Mouse (Mus musculus) kidney, adult 2 months (tissue): ENCODE results near the gene Rnf214. TPM values are rescaled to one million over a fixed set of nuclear protein-coding genes. Genes with fewer than 3 reads are reported as not detected.

ENCODE experiments used
- DNase-seq: peaks from one replicate; pipeline ENCODE4 v3.0.0; 2021
- H3K27ac ChIP-seq: fragments of 200-500 bp; 2 replicates; pipeline ENCODE4 v1.5.1; 2012; ENCODE audit warnings: low read depth, low read length, control low read depth, inconsistent platforms; ENCODE audit not compliant: insufficient read depth
- H3K27me3 ChIP-seq: fragments of 200-500 bp; replicated peaks from 2 replicates; pipeline ENCODE4 v1.6.1; 2012; ENCODE audit warnings: mild to moderate bottlenecking, moderate library complexity, low read length, inconsistent platforms; ENCODE audit not compliant: control insufficient read depth, insufficient read depth
- H3K36me3 ChIP-seq: fragments of 200-500 bp; 2 replicates; pipeline ENCODE4 v1.6.1; 2012; ENCODE audit warnings: mild to moderate bottlenecking, moderate library complexity, low read length, inconsistent platforms; ENCODE audit not compliant: control insufficient read depth, insufficient read depth
- H3K4me1 ChIP-seq: fragments of 200-500 bp; 2 replicates; pipeline ENCODE4 v1.6.1; 2011; ENCODE audit warnings: low read length; ENCODE audit not compliant: control insufficient read depth, insufficient read depth
- H3K4me3 ChIP-seq: fragments of 200-500 bp; 2 replicates; pipeline ENCODE4 v1.5.1; 2011; ENCODE audit warnings: mild to moderate bottlenecking, low read depth, low read length, control low read depth; ENCODE audit not compliant: insufficient read depth
- CTCF ChIP-seq: fragments of 200-500 bp; conservative IDR thresholded peaks from 2 replicates; pipeline ENCODE4 v1.5.1; 2011; ENCODE audit warnings: low read depth, mild to moderate bottlenecking, control low read depth, low read length, moderate library complexity, mixed read lengths; ENCODE audit not compliant: insufficient read depth, insufficient read length
- POLR2A ChIP-seq: fragments of 200-500 bp; IDR thresholded peaks from one replicate; pipeline ENCODE4 v1.6.1; 2011; ENCODE audit warnings: low read depth, low read length, control low read depth
- WGBS: fragments of 180-500 bp; shearing (Covaris S2); methylation state at CpG from one replicate; pipeline ENCODE4 v1.1.7; 2018; 5-methylcytosine and 5-hydroxymethylcytosine counted together
- polyA plus RNA-seq: library from polyadenylated mRNA; depleted of rRNA; stranded (reverse); fragments of >200 nt; gene quantifications from 2 replicates; pipeline ENCODE4 v1.2.3, GENCODE M21; 2012; rRNA removed

The Rnf214 gene
- 17.0 and 20.7 TPM in 2 replicates for polyA plus RNA-seq

DNA sequence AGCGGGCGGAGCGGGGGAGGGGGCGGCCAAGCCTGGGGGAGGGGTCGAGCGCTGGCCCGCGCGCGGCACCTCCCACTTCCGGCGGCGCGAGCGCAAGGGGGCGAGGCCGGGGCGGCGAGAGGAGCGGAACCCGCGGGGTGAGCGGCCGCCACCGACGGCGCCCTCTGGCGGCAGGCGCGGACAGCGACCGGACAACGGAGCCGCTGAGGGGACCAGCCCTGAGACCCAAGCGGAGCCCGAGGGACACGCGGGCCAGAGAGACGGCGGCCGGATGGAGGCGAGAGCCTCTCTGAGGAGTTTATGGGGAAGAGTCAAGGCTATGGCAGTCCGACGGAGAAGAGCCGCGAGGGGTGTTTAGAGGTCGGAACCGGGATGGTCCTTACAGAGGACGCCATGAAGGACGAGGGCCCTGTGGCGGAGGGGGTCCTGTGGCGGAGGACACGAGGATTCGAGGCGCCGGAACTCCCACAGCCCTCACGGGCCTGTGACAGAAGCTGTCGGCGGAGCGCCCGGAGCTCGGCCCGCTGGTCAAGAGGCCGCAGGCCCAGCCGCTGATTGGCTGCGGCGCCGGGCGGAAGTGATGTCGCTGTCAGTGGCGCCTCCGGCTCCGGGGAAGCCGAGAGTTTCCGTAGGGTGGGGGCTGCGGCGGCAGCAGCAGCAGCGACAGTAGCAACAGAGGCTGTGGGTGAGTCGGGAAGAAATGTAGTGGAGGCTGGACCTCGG lies at the start of gene Rnf214, which contains the start of gene Pcsk7:
TSS of gene Rnf214 (minus strand) at position 557 of the 723 bp plus-strand sequence.
TSS of gene Pcsk7 (plus strand) at position 143 of the 723 bp plus-strand sequence.
- Histone ChIP-seq H3K4me3 (peak within 1 kb of the TSS; percentile 81), H3K36me3 (no peaks in the 10 kb centered on the region; the same call in 1 of the 2 replicates), H3K27ac (peak within 1 kb of the TSS; percentile 100), H3K4me1 (peaks cover 14% of the 10 kb centered on the region; the same call in 1 of the 2 replicates), H3K27me3 (no peaks in the 10 kb centered on the region)
- WGBS, result under 1% methylated on average over 79 of the region's 80 CpGs
- TF ChIP-seq POLR2A (peak; percentile 27), CTCF (peak; percentile 68)
- DNase-seq, result peak; percentile 95

DNA sequence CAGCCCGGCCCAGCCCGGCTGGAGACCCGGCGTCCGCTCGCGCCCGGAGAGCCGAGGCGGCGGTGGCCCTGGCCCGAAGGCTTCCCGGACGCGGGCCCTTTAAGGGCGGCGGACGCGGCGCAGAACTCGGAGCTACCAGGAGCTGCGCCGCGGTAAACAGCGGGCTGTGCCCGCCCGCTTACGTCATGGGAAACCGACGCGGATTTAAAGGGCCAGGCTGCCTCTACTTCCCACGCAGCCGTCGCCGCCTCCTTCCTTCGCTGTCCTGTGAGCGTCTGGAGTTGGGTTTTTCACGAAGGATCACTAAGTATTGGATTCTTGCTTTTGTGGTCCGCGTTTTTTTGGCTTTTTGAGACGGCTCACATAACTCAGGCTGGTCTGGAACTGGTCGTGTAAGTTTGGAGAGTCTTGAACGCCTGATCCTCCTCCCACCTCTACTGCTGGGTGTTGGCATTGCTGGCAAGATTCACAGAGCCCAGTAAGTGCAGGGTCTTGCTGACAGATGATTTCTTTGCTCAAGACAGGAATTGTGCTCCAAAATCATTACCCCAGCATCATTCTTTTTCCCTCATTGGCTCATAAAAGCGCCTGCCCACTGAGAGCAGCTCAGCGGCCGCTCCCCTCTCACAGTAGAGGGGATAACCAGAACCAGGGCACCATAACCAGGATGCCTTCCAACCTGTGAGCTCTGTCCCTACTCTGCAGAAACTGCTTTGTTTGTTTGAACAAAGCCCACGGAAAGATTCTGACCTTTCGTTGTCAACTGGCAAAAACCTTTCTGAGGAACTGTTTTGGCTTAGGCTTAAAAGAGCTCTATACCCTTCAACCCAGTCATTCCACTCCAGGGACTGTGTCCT lies 48.6 kb upstream of the Rnf214 start, which contains the start of gene Sidt2:
TSS of gene Sidt2 (minus strand) at position 152 of the 857 bp plus-strand sequence.
- peaks cover 10% of the 10 kb centered on the region for H3K4me1 ChIP-seq
- H3K27ac ChIP-seq, result peak within 1 kb of the TSS; percentile 84
- DNase-seq, result peak; percentile 94
- no peaks in the 10 kb centered on the region for H3K27me3 ChIP-seq
- peak within 1 kb of the TSS; percentile 91 for H3K4me3 ChIP-seq
- no peak for TF ChIP-seq POLR2A
- TF ChIP-seq CTCF, result 0 out of 2 replicates have a peak, but pooled peaks have one; percentile 11
- 1% methylated on average over 48 of the region's 48 CpGs for WGBS
- H3K36me3 ChIP-seq, result no peaks in the 10 kb centered on the region; the same call in none of the 2 replicates

DNA sequence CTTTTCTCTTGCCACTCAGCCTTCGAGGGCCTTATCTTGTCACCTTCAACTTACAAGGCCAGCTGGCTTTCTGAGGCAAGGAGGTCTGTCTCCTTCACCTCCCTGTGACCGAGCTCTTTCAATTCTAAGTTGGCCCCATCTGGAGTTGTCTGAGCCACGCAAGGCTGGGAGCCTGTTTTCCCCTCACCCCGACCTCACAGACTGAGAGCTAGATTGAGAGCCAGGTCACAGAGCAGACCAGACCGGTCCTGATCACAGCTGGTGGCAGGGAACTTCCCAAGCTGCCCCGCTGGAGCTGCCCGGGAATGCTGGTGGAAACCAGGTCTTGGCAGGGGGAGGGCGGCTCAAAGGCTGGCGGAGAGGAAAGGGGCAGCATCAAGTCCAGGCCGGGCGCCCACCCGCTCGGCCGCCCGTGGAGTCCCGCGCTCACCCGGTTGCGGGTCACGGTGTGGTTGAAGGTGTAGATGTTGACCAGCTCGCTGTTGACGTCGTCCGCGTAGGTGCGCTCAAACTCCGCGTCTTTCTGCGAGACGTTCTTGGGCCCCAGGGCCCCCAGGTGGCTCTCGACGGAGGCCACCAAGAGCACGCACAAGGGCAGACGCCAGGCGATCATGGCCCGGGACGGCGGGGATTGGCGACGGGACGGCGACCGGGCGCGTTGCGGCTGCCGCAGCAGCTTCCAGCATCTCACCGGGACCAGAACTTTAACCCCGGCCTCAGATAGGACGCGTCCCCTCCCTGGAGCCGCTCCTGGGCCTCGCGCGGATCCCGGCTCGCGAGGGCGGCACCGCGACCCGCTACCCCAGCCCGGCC lies 47.8 kb upstream of the Rnf214 start:
- TF ChIP-seq POLR2A (no peak), CTCF (no peak)
- Histone ChIP-seq H3K4me3 (peak overlapping the region; percentile 91), H3K27ac (peak overlapping the region; percentile 84), H3K36me3 (no peaks in the 10 kb centered on the region; the same call in none of the 2 replicates), H3K4me1 (peaks cover 10% of the 10 kb centered on the region), H3K27me3 (no peaks in the 10 kb centered on the region)
- WGBS, result under 1% methylated on average over 63 of the region's 63 CpGs
- peak; percentile 75 for DNase-seq

DNA sequence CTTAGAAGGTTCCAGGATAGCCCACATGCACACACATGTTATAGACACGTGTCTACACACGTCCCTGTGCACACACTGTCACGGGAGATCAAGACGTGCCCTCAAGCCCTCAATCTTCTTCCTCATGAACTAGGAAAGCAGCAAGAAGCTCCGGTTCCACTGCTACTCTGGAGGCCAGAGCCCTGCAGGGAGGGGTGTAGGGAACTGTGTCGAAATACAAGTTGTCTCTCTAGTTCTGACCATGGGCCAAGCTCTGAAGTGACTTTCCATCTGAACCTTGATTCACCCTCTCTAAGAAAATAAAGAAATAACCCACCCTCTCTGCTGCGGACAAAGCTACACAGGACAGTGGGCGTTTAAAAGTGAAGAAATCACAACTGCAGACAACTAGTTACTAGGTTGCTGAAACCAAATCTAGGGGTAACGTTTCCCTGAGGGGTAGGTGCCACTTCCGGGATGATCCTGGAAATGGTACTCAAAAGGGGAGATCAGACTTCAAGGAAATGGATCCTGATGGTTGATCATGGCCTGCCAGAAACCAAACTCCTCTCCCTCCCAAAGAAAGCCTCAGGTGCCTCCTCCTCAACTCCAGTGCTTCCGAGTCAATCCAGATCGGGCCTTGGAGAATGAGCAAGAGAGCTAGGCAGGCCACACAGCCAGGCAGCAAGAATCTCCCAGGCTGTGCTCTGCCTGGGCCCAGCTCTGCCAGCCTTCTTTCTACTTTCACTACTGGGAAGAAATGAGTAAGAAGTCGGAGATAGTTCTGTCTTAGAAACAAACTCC lies 47.0 kb upstream of the Rnf214 start:
- Histone ChIP-seq H3K4me1 (peaks cover 10% of the 10 kb centered on the region), H3K27me3 (no peaks in the 10 kb centered on the region), H3K27ac (peak overlapping the region; percentile 84), H3K4me3 (peak overlapping the region; percentile 91), H3K36me3 (no peaks in the 10 kb centered on the region; the same call in none of the 2 replicates)
- peak; percentile 37 for DNase-seq
- TF ChIP-seq CTCF (no peak), POLR2A (no peak)
- WGBS, result 12% methylated on average over 13 of the region's 13 CpGs

DNA sequence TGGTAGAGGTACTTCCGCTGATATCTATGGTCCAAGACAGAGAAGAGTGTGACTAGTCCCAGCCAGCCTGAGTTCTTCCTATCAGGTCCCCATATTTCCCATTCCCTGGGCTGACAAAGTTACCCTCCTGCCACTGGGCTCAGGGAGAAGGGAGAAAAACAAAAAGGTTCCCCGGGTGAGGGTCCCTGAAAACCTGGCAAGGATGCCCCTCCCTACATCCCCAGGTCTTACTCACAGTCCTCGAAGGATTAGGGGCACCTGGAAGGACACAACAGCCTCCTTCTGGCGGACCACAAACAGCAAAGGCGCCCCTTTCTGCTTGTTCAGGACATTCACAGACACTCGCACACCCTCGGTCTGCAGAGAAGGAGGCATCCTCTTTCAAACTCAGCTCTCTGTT lies 46.2 kb upstream of the Rnf214 start:
- H3K4me1 ChIP-seq, result peaks cover 10% of the 10 kb centered on the region
- no peak overlapping the region for H3K27ac ChIP-seq
- no peaks in the 10 kb centered on the region; the same call in none of the 2 replicates for H3K36me3 ChIP-seq
- no peaks in the 10 kb centered on the region for H3K27me3 ChIP-seq
- peak overlapping the region; percentile 91; the same call in 1 of the 2 replicates for H3K4me3 ChIP-seq
- 73% methylated on average over 7 of the region's 7 CpGs for WGBS
- no peak for TF ChIP-seq POLR2A
- no peak for TF ChIP-seq CTCF
- DNase-seq, result no peak

DNA sequence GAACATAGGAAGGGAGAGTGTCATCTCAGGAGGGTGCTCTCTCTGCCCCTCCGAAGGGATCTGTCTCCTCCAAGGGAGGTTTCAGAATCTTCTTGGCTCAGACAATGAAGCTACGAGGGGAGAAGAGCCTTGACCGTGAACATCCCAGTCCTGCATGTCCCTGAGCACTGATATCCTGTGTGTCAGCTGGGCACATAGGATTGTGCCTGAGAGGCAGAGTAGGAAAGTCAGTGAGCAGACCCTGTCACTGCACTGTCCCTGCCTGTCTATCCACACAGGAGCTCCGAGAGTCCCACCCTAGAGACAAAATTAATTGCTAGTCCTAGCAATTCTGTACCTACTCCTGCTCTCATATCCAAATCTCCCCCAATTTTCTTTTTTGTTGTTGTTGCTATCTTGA lies 45.3 kb upstream of the Rnf214 start:
- H3K4me1 ChIP-seq, result peaks cover 10% of the 10 kb centered on the region
- no peaks in the 10 kb centered on the region; the same call in none of the 2 replicates for H3K36me3 ChIP-seq
- H3K27ac ChIP-seq, result no peak overlapping the region
- no peak for DNase-seq
- H3K27me3 ChIP-seq, result no peaks in the 10 kb centered on the region
- no peak for TF ChIP-seq CTCF
- no peak for TF ChIP-seq POLR2A
- WGBS, result 94% methylated on average over 4 of the region's 4 CpGs
- no peak overlapping the region for H3K4me3 ChIP-seq
